Comparison of ENCODE assay signal across 11 mouse cellular contexts in the genomic region with DNA sequence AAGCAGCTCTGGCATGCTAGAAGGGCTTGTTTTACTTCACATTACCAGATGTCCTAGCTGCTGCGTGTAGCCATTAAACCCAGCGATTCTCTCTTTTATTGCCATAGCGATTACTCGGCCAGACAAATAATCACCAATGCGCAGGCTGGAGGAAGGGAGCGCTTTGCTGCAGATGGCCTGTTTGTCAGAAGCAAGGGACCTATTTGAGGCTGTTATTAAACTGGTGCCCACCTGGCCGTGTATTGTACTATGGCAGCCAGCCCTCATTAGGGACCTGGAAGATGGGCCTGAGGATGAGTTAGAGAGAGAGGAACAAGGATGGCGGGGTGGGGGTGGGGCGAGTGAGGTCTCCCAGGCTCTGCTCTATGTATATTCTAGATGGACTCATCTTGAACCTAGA. TPM values are rescaled to one million over a fixed set of nuclear protein-coding genes. Genes with fewer than 3 reads are reported as not detected.
A peak's percentile ranks its signal among the peaks of the same experiment; 100 is the strongest.
DNase-seq lines count a peak whose midpoint lies in the region; ATAC-seq lines count a peak whose summit lies in the region.
"Had no signal": no experiment of that assay in that cellular context is flagged by ENCODE, and none has a peak within 500 bp of the region (broad histone marks: within the 10 kb centered on the region; RNA-seq: fewer than 3 reads in every experiment).

No protein-coding gene starts in this region.

- no peak overlapping the region for H3K4me3 ChIP-seq in hindbrain, embryonic 11.5 days (ENCODE audit: low read depth, low read length)
- H3K4me3 ChIP-seq in hindbrain, embryonic 10.5 days, result no peak overlapping the region
- H3K4me3 ChIP-seq in embryonic facial prominence, embryonic 11.5 days (ENCODE audit: low read depth, low read length), result no peak overlapping the region
- no peak overlapping the region for H3K4me3 ChIP-seq in hindbrain, embryonic 15.5 days
- no peak overlapping the region for H3K4me3 ChIP-seq in neural tube, embryonic 13.5 days

- DNase-seq in hindbrain, embryonic 11.5 days (ENCODE audit: low spot score), result peak; percentile 16
- no peak for DNase-seq in hindbrain, embryonic 10.5 days (ENCODE audit: low spot score)
- DNase-seq in embryonic facial prominence, embryonic 11.5 days (ENCODE audit: low spot score), result peak; percentile 9
- DNase-seq in adrenal gland, postnatal 10 days, result no peak
- no peak for DNase-seq in gastrocnemius, postnatal 4 days (ENCODE audit: low spot score in 2 of 2)
- no peak for DNase-seq in ovary, adult 18-20 months (ENCODE audit: low spot score)
- DNase-seq: heart, adult 18-20 months; kidney, postnatal 14 days; lung, adult 18-20 months had no signal

- H3K27me3 ChIP-seq in hindbrain, embryonic 11.5 days (ENCODE audit: control insufficient read depth, insufficient read depth, low read length), result no peaks in the 10 kb centered on the region
- peaks cover 5% of the 10 kb centered on the region; the same call in 1 of the 2 replicates for H3K27me3 ChIP-seq in hindbrain, embryonic 10.5 days (ENCODE audit: insufficient read depth, poor library complexity, severe bottlenecking)
- H3K27me3 ChIP-seq in embryonic facial prominence, embryonic 11.5 days (ENCODE audit: control insufficient read depth, insufficient read depth, low read length), result no peaks in the 10 kb centered on the region
- no peaks in the 10 kb centered on the region for H3K27me3 ChIP-seq in hindbrain, embryonic 15.5 days
- H3K27me3 ChIP-seq in neural tube, embryonic 13.5 days, result no peaks in the 10 kb centered on the region; the same call in 1 of the 2 replicates

- WGBS in hindbrain, embryonic 11.5 days, result 77% methylated on average over 9 of the region's 9 CpGs
- 80% methylated on average over 9 of the region's 9 CpGs for WGBS in hindbrain, embryonic 10.5 days
- 67% methylated on average over 9 of the region's 9 CpGs for WGBS in embryonic facial prominence, embryonic 11.5 days
- WGBS in hindbrain, embryonic 15.5 days, result 35% methylated on average over 9 of the region's 9 CpGs
- 21% methylated on average over 9 of the region's 9 CpGs for WGBS in neural tube, embryonic 13.5 days

- H3K36me3 ChIP-seq in hindbrain, embryonic 11.5 days (ENCODE audit: control insufficient read depth, insufficient read depth, low read length), result no peaks in the 10 kb centered on the region
- peaks cover 2% of the 10 kb centered on the region; the same call in 1 of the 2 replicates for H3K36me3 ChIP-seq in hindbrain, embryonic 10.5 days
- H3K36me3 ChIP-seq in embryonic facial prominence, embryonic 11.5 days (replicated peaks; ENCODE audit: control insufficient read depth, insufficient read depth, low read depth, low read length), result no peaks in the 10 kb centered on the region
- H3K36me3 ChIP-seq in hindbrain, embryonic 15.5 days, result peaks cover 23% of the 10 kb centered on the region
- H3K36me3 ChIP-seq in neural tube, embryonic 13.5 days, result peaks cover 27% of the 10 kb centered on the region

- ATAC-seq in hindbrain, embryonic 11.5 days (ENCODE audit: low FRiP score), result no peak
- ATAC-seq in embryonic facial prominence, embryonic 11.5 days (replicated peaks; ENCODE audit: insufficient number of reproducible peaks, low FRiP score, low TSS enrichment, low read depth), result no peak
- ATAC-seq in hindbrain, embryonic 15.5 days (ENCODE audit: low FRiP score, low read depth), result peak; percentile 55; the same call in 1 of the 2 replicates
- peak; percentile 88 for ATAC-seq in neural tube, embryonic 13.5 days (ENCODE audit: low read depth)

- H3K9ac ChIP-seq in hindbrain, embryonic 11.5 days (ENCODE audit: low read depth, low read length), result no peak overlapping the region
- H3K9ac ChIP-seq in embryonic facial prominence, embryonic 11.5 days (replicated peaks; ENCODE audit: low read length), result no peak overlapping the region
- H3K9ac ChIP-seq in hindbrain, embryonic 15.5 days, result no peak overlapping the region
- H3K9ac ChIP-seq in neural tube, embryonic 13.5 days, result no peak overlapping the region

- H3K27ac ChIP-seq in hindbrain, embryonic 11.5 days (ENCODE audit: low read depth, low read length), result no peak overlapping the region
- no peak overlapping the region for H3K27ac ChIP-seq in hindbrain, embryonic 10.5 days
- H3K27ac ChIP-seq in embryonic facial prominence, embryonic 11.5 days (replicated peaks; ENCODE audit: low read depth, low read length), result no peak overlapping the region
- H3K27ac ChIP-seq in hindbrain, embryonic 15.5 days (replicated peaks), result peak overlapping the region; percentile 41; the same call in 1 of the 2 replicates
- H3K27ac ChIP-seq in neural tube, embryonic 13.5 days (replicated peaks), result peak overlapping the region; percentile 76

- H3K9me3 ChIP-seq in hindbrain, embryonic 11.5 days (ENCODE audit: control insufficient read depth, low read length), result no peaks in the 10 kb centered on the region
- H3K9me3 ChIP-seq in hindbrain, embryonic 10.5 days, result 0 out of 2 replicates have a peak, but pooled peaks cover under 1% of the 10 kb centered on the region
- H3K9me3 ChIP-seq in embryonic facial prominence, embryonic 11.5 days (replicated peaks; ENCODE audit: control insufficient read depth, low read length), result no peaks in the 10 kb centered on the region
- no peaks in the 10 kb centered on the region for H3K9me3 ChIP-seq in hindbrain, embryonic 15.5 days
- no peaks in the 10 kb centered on the region for H3K9me3 ChIP-seq in neural tube, embryonic 13.5 days

- no peak overlapping the region for H3K4me2 ChIP-seq in hindbrain, embryonic 11.5 days (replicated peaks; ENCODE audit: low read depth, low read length)
- H3K4me2 ChIP-seq in embryonic facial prominence, embryonic 11.5 days (ENCODE audit: low read depth, low read length), result no peak overlapping the region
- no peak overlapping the region for H3K4me2 ChIP-seq in hindbrain, embryonic 15.5 days
- no peak overlapping the region for H3K4me2 ChIP-seq in neural tube, embryonic 13.5 days

- H3K4me1 ChIP-seq in hindbrain, embryonic 11.5 days (replicated peaks; ENCODE audit: control insufficient read depth, insufficient read depth, low read length), result no peaks in the 10 kb centered on the region; the same call in 1 of the 2 replicates
- H3K4me1 ChIP-seq in hindbrain, embryonic 10.5 days (replicated peaks), result peaks cover 23% of the 10 kb centered on the region
- no peaks in the 10 kb centered on the region for H3K4me1 ChIP-seq in embryonic facial prominence, embryonic 11.5 days (ENCODE audit: control insufficient read depth, insufficient read depth, low read length)
- H3K4me1 ChIP-seq in hindbrain, embryonic 15.5 days (replicated peaks), result peaks cover 19% of the 10 kb centered on the region
- H3K4me1 ChIP-seq in neural tube, embryonic 13.5 days (replicated peaks), result peaks cover 54% of the 10 kb centered on the region

RNA-seq across cellular contexts. Expression of gene Sec13, which starts 58.8 kb away (rescaled TPM):
- 273 and 287 TPM in 2 replicates for polyA plus RNA-seq in hindbrain, embryonic 11.5 days (2014; fragmentation: Nextera tagmentation; extraction: Ambion mirVana)
- polyA plus RNA-seq in hindbrain, embryonic 10.5 days (2016; fragmentation: Nextera tagmentation; extraction: Ambion mirVana), result 291 and 296 TPM in 2 replicates
- 274 and 299 TPM in 2 replicates for polyA plus RNA-seq in embryonic facial prominence, embryonic 11.5 days (2014; fragmentation: Nextera tagmentation; extraction: Ambion mirVana)
- polyA plus RNA-seq in hindbrain, embryonic 15.5 days (2015; fragmentation: Nextera tagmentation; extraction: Ambion mirVana), result 200 TPM in 2 replicates
- 218 and 236 TPM in 2 replicates for polyA plus RNA-seq in neural tube, embryonic 13.5 days (2015; fragmentation: Nextera tagmentation; extraction: Ambion mirVana)
- 100 to 1,000 TPM; 103 to 113 TPM for total RNA-seq in adrenal gland, postnatal 10 days (2021)
- 100 to 1,000 TPM; 100 to 119 TPM for total RNA-seq in gastrocnemius, postnatal 4 days (2021)

Comparison
In these comparisons a context has a peak if more than half of its experiments do, and no peak if none do; other contexts are left out.
1. ATAC-seq: peak in hindbrain, embryonic 15.5 days (single experiment) and neural tube, embryonic 13.5 days (single experiment); none in hindbrain, embryonic 11.5 days (single experiment) and embryonic facial prominence, embryonic 11.5 days (single experiment).
2. DNase-seq: peak in hindbrain, embryonic 11.5 days (single experiment) and embryonic facial prominence, embryonic 11.5 days (single experiment); none in hindbrain, embryonic 10.5 days (single experiment), adrenal gland, postnatal 10 days (single experiment), gastrocnemius, postnatal 4 days (0 of 2) and ovary, adult 18-20 months (single experiment).
3. H3K27ac ChIP-seq: peak in hindbrain, embryonic 15.5 days (single experiment) and neural tube, embryonic 13.5 days (single experiment); none in hindbrain, embryonic 11.5 days (single experiment), hindbrain, embryonic 10.5 days (single experiment) and embryonic facial prominence, embryonic 11.5 days (single experiment).